Mouse (Mus musculus) limb, embryonic 11.5 days (tissue): ENCODE data around the gene Tk2. TPM values are rescaled to one million over a fixed set of nuclear protein-coding genes. Genes with fewer than 3 reads are reported as not detected.

Source experiments
- ATAC-seq: fragments of 200-750 bp; cut with Nextera tagmentation; 2 replicates; pipeline ENCODE4 v1.8.0; 2017; ENCODE audit warnings: low read depth; ENCODE audit not compliant: insufficient number of reproducible peaks, low FRiP score, low TSS enrichment
- DNase-seq: peaks from one replicate; pipeline ENCODE4 v3.0.0-alpha.2; 2015; ENCODE audit warnings: low spot score
- H3K27ac ChIP-seq: fragments of 300-500 bp; sonication (generic); replicated peaks from 2 replicates; pipeline ENCODE4 v1.5.1; 2014; ENCODE audit warnings: low read depth, mild to moderate bottlenecking, low read length
- H3K27me3 ChIP-seq: fragments of 300-500 bp; sonication (generic); 2 replicates; pipeline ENCODE4 v1.6.1; 2014; ENCODE audit warnings: mild to moderate bottlenecking, low read length, mixed read lengths; ENCODE audit not compliant: control insufficient read depth, insufficient read depth
- H3K36me3 ChIP-seq: fragments of 300-500 bp; sonication (generic); 2 replicates; pipeline ENCODE4 v1.6.1; 2014; ENCODE audit warnings: mild to moderate bottlenecking, low read length, moderate library complexity, mixed read lengths; ENCODE audit not compliant: control insufficient read depth, insufficient read depth
- H3K4me1 ChIP-seq: fragments of 300-500 bp; sonication (generic); 2 replicates; pipeline ENCODE4 v1.6.1; 2014; ENCODE audit warnings: low read length, mixed read lengths; ENCODE audit not compliant: control insufficient read depth, insufficient read depth
- H3K4me2 ChIP-seq: fragments of 300-500 bp; sonication (generic); 2 replicates; pipeline ENCODE4 v1.6.1; 2014; ENCODE audit warnings: low read depth, mild to moderate bottlenecking, moderate library complexity; ENCODE audit not compliant: severe bottlenecking
- H3K4me3 ChIP-seq: fragments of 300-500 bp; sonication (generic); 2 replicates; pipeline ENCODE4 v1.5.1; 2014; ENCODE audit warnings: low read depth, low read length
- H3K9ac ChIP-seq: fragments of 300-500 bp; sonication (generic); 2 replicates; pipeline ENCODE4 v1.6.1; 2014; ENCODE audit warnings: mild to moderate bottlenecking, low read length
- H3K9me3 ChIP-seq: fragments of 300-500 bp; sonication (generic); 2 replicates; pipeline ENCODE4 v1.6.1; 2016; ENCODE audit warnings: low read length; ENCODE audit not compliant: control insufficient read depth
- WGBS: fragments of 180-500 bp; shearing (Covaris S2); extraction: QIAGEN DNeasy Blood & Tissue Kit; methylation state at CpG from one replicate; pipeline ENCODE4 v1.1.7; 2014; 5-methylcytosine and 5-hydroxymethylcytosine counted together
- polyA plus RNA-seq: library from polyadenylated mRNA; unstranded; fragments of >200 nt; fragmentation: Nextera tagmentation; extraction: Ambion mirVana; gene quantifications from 2 replicates; pipeline ENCODE4 v1.2.1, GENCODE M21; 2014

Gene Tk2
- polyA plus RNA-seq, 1 experiment from 2014 or later = 22.5 TPM

DNA sequence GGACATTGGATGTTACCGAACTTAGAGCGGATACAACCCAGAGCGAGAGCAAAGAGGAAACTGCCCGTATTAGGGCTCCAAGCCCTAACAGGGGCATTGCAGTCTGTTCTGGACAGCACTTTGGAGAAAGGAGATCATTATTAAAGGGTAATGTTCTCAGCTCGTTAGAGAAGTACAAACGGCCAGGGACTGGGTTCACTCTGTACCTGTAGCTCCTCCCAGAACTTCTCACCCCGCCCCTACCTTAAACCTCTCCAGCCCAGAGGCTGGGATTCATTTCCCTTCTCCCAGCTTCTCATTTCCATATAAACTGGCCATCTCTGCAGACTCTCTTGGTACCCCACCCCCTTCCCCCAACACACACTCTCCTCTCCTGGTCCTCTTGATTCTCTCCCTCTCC lies 3.1 kb upstream of the Tk2 start:
- Histone ChIP-seq H3K4me1 (0 out of 2 replicates have a peak, but pooled peaks cover 4% of the 10 kb centered on the region), H3K4me3 (peak overlapping the region; percentile 59), H3K9ac (peak overlapping the region; percentile 44; the same call in 1 of the 2 replicates), H3K27me3 (no peaks in the 10 kb centered on the region), H3K4me2 (peak overlapping the region; percentile 79), H3K9me3 (no peaks in the 10 kb centered on the region), H3K36me3 (no peaks in the 10 kb centered on the region), H3K27ac (no peak overlapping the region)
- WGBS = 0% methylated on average over 7 of the region's 7 CpGs
- peak; percentile 49 for ATAC-seq
- DNase-seq = peak; percentile 48

- H3K9ac ChIP-seq = peak within 1 kb of the TSS; percentile 62
These were observed 2.3 kb upstream of the Tk2 start, which contains the start of gene Cklf for GRCm38 (mm10) chr8:104250439-104251367. Gene Cklf, plus strand, starts transcription at chr8:104250861.

DNA sequence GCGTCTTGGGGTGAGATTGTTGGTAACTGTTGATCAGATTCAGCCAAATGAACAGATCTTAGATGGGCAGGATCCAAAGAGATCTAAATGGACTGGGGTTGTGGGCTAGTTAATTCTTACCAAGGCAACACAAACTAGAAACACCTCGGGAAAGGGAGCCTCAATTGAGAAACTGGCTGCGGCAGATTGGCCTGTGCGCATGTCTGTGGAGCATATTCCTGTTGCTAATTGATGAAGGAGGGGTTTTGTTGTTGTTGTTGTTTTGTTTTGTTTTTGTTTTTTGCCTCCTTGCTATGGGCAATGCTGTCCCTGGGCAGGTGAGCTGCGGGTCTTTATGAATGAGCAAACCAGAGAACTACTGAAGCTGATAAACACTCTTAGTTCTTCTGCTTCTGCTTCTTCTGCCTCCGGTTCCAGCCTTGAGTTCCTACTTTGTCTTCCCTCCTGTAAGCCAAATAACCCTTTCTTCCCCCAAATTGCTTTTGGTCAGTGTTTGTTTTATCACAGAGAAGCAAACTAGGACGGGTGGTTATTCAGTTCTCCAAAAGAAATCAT lies 1.2 kb upstream of the Tk2 start:
- ATAC-seq (no peak), DNase-seq (no peak)
- H3K27me3 ChIP-seq = no peaks in the 10 kb centered on the region
- H3K9me3 ChIP-seq = no peaks in the 10 kb centered on the region
- H3K4me1 ChIP-seq = 0 out of 2 replicates have a peak, but pooled peaks cover 4% of the 10 kb centered on the region
- 84% methylated on average over 7 of the region's 7 CpGs for WGBS
- H3K9ac ChIP-seq = no peak overlapping the region
- no peak overlapping the region for H3K27ac ChIP-seq
- H3K4me2 ChIP-seq = no peak overlapping the region
- no peaks in the 10 kb centered on the region for H3K36me3 ChIP-seq
- H3K4me3 ChIP-seq = no peak overlapping the region

More at GRCm38 (mm10) chr8:104250439-104251367, 2.3 kb upstream of the Tk2 start, which contains the start of gene Cklf:
- peak; percentile 90 for ATAC-seq
- 0 out of 2 replicates have a peak, but pooled peaks cover 4% of the 10 kb centered on the region for H3K4me1 ChIP-seq
- H3K4me3 ChIP-seq = peak within 1 kb of the TSS; percentile 59
- peak within 1 kb of the TSS; percentile 79 for H3K4me2 ChIP-seq
- no peaks in the 10 kb centered on the region for H3K9me3 ChIP-seq
- peak within 1 kb of the TSS; percentile 84 for H3K27ac ChIP-seq
- H3K27me3 ChIP-seq = no peaks in the 10 kb centered on the region
- peak; percentile 90 for DNase-seq
- WGBS = 4% methylated on average over 41 of the region's 41 CpGs
- H3K36me3 ChIP-seq = no peaks in the 10 kb centered on the region

DNA sequence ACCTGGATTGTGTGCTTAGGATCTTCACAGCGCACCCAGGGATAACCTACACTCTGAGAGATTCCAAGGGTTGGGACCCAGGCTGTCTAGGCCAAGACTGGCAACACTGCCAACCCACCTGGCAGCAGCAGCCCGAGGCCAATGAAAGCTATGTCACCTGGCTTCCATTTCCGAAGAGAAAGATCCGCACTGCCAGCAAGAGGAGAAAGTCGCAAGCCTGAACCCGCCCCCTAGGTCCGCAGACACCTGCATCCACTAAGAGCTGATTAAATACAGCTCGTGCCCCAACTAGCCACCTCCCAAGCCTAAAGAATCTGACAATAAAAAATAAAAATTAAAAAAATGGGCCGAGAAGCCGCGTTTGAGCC lies 466 bp downstream of the Tk2 start:
- H3K9me3 ChIP-seq = no peaks in the 10 kb centered on the region
- H3K36me3 ChIP-seq = no peaks in the 10 kb centered on the region
- no peaks in the 10 kb centered on the region for H3K27me3 ChIP-seq
- 5% methylated on average over 11 of the region's 11 CpGs for WGBS
- ATAC-seq (no peak), DNase-seq (peak; percentile 25)
- H3K4me1 ChIP-seq = 0 out of 2 replicates have a peak, but pooled peaks cover 4% of the 10 kb centered on the region
- H3K27ac ChIP-seq = no peak overlapping the region
- peak overlapping the region; percentile 86 for H3K4me3 ChIP-seq
- H3K4me2 ChIP-seq = peak overlapping the region; percentile 82
- peak overlapping the region; percentile 67 for H3K9ac ChIP-seq

- no peaks in the 10 kb centered on the region for H3K9me3 ChIP-seq
- H3K4me3 ChIP-seq = peak overlapping the region; percentile 86
- DNase-seq (no peak), ATAC-seq (no peak)
- no peak overlapping the region for H3K27ac ChIP-seq
- no peak overlapping the region; the same call in 1 of the 2 replicates for H3K9ac ChIP-seq
- peak overlapping the region; percentile 82 for H3K4me2 ChIP-seq
- no peaks in the 10 kb centered on the region for H3K27me3 ChIP-seq
- no peaks in the 10 kb centered on the region for H3K36me3 ChIP-seq
- 76% methylated on average over 22 of the region's 22 CpGs for WGBS
- H3K4me1 ChIP-seq = 0 out of 2 replicates have a peak, but pooled peaks cover 4% of the 10 kb centered on the region
These were observed 1.1 kb downstream of the Tk2 start for GRCm38 (mm10) chr8:104247054-104247907.

GRCm38 (mm10) chr8:104246621-104247020 lies 1.7 kb downstream of the Tk2 start:
- H3K9ac ChIP-seq = no peak overlapping the region
- DNase-seq (no peak), ATAC-seq (no peak)
- no peaks in the 10 kb centered on the region for H3K9me3 ChIP-seq
- H3K4me1 ChIP-seq = 0 out of 2 replicates have a peak, but pooled peaks cover 4% of the 10 kb centered on the region
- no peaks in the 10 kb centered on the region for H3K27me3 ChIP-seq
- 91% methylated on average over 4 of the region's 4 CpGs for WGBS
- no peak overlapping the region for H3K27ac ChIP-seq
- H3K36me3 ChIP-seq = no peaks in the 10 kb centered on the region
- H3K4me3 ChIP-seq = no peak overlapping the region
- H3K4me2 ChIP-seq = no peak overlapping the region

- peaks cover 8% of the 10 kb centered on the region for H3K36me3 ChIP-seq
- no peak overlapping the region for H3K4me2 ChIP-seq
- ATAC-seq (no peak), DNase-seq (no peak)
- H3K4me3 ChIP-seq = no peak overlapping the region
- H3K27ac ChIP-seq = no peak overlapping the region
- no peaks in the 10 kb centered on the region for H3K4me1 ChIP-seq
- H3K9me3 ChIP-seq = no peaks in the 10 kb centered on the region
- no peak overlapping the region for H3K9ac ChIP-seq
- no peaks in the 10 kb centered on the region for H3K27me3 ChIP-seq
- WGBS = 66% methylated on average over 12 of the region's 12 CpGs
These were observed 6.2 kb downstream of the Tk2 start for GRCm38 (mm10) chr8:104242038-104242644.
